Mouse (Mus musculus) limb, embryonic 11.5 days (tissue): Measurements from ENCODE around the gene Gdap1l1. TPM values are rescaled to one million over a fixed set of nuclear protein-coding genes. Genes with fewer than 3 reads are reported as not detected.
"Not testable (repeated sequence)": the region's sequence is repeated elsewhere in the genome, so short reads cannot be mapped to it uniquely, and the experiment has no call there.

Source experiments
- ATAC-seq: fragments of 200-750 bp; cut with Nextera tagmentation; 2 replicates; pipeline ENCODE4 v1.8.0; 2017; ENCODE audit warnings: low read depth; ENCODE audit not compliant: insufficient number of reproducible peaks, low FRiP score, low TSS enrichment
- DNase-seq: peaks from one replicate; pipeline ENCODE4 v3.0.0-alpha.2; 2015; ENCODE audit warnings: low spot score
- H3K27ac ChIP-seq: fragments of 300-500 bp; sonication (generic); replicated peaks from 2 replicates; pipeline ENCODE4 v1.5.1; 2014; ENCODE audit warnings: low read depth, mild to moderate bottlenecking, low read length
- H3K27me3 ChIP-seq: fragments of 300-500 bp; sonication (generic); 2 replicates; pipeline ENCODE4 v1.6.1; 2014; ENCODE audit warnings: mild to moderate bottlenecking, low read length, mixed read lengths; ENCODE audit not compliant: control insufficient read depth, insufficient read depth
- H3K36me3 ChIP-seq: fragments of 300-500 bp; sonication (generic); 2 replicates; pipeline ENCODE4 v1.6.1; 2014; ENCODE audit warnings: mild to moderate bottlenecking, low read length, moderate library complexity, mixed read lengths; ENCODE audit not compliant: control insufficient read depth, insufficient read depth
- H3K4me1 ChIP-seq: fragments of 300-500 bp; sonication (generic); 2 replicates; pipeline ENCODE4 v1.6.1; 2014; ENCODE audit warnings: low read length, mixed read lengths; ENCODE audit not compliant: control insufficient read depth, insufficient read depth
- H3K4me2 ChIP-seq: fragments of 300-500 bp; sonication (generic); 2 replicates; pipeline ENCODE4 v1.6.1; 2014; ENCODE audit warnings: low read depth, mild to moderate bottlenecking, moderate library complexity; ENCODE audit not compliant: severe bottlenecking
- H3K4me3 ChIP-seq: fragments of 300-500 bp; sonication (generic); 2 replicates; pipeline ENCODE4 v1.5.1; 2014; ENCODE audit warnings: low read depth, low read length
- H3K9ac ChIP-seq: fragments of 300-500 bp; sonication (generic); 2 replicates; pipeline ENCODE4 v1.6.1; 2014; ENCODE audit warnings: mild to moderate bottlenecking, low read length
- H3K9me3 ChIP-seq: fragments of 300-500 bp; sonication (generic); 2 replicates; pipeline ENCODE4 v1.6.1; 2016; ENCODE audit warnings: low read length; ENCODE audit not compliant: control insufficient read depth
- WGBS: fragments of 180-500 bp; shearing (Covaris S2); extraction: QIAGEN DNeasy Blood & Tissue Kit; methylation state at CpG from one replicate; pipeline ENCODE4 v1.1.7; 2014; 5-methylcytosine and 5-hydroxymethylcytosine counted together
- polyA plus RNA-seq: library from polyadenylated mRNA; unstranded; fragments of >200 nt; fragmentation: Nextera tagmentation; extraction: Ambion mirVana; gene quantifications from 2 replicates; pipeline ENCODE4 v1.2.1, GENCODE M21; 2014

Gdap1l1 gene
- polyA plus RNA-seq, 1 experiment from 2014 or later: 0.28 TPM

GRCm38 (mm10) chr2:163401221-163401620 lies 37.1 kb upstream of the Gdap1l1 start:
- Histone ChIP-seq H3K9ac (no peak overlapping the region), H3K27me3 (no peaks in the 10 kb centered on the region)
- 11% methylated on average over 8 of the region's 8 CpGs for WGBS

GRCm38 (mm10) chr2:163404037-163404815 lies 34.0 kb upstream of the Gdap1l1 start:
- Histone ChIP-seq H3K4me3 (no peak overlapping the region), H3K4me1 (no peaks in the 10 kb centered on the region), H3K4me2 (no peak overlapping the region), H3K27ac (no peak overlapping the region), H3K27me3 (no peaks in the 10 kb centered on the region), H3K9me3 (no peaks in the 10 kb centered on the region), H3K36me3 (peaks cover 7% of the 10 kb centered on the region; the same call in 1 of the 2 replicates), H3K9ac (no peak overlapping the region)
- 83% methylated on average over 8 of the region's 8 CpGs for WGBS
- no peak for ATAC-seq
- DNase-seq: no peak

More at GRCm38 (mm10) chr2:163401221-163401620, 37.1 kb upstream of the Gdap1l1 start:
- no peak for ATAC-seq
- peak; percentile 91 for DNase-seq
- peaks cover 11% of the 10 kb centered on the region; the same call in 1 of the 2 replicates for H3K4me1 ChIP-seq
- H3K4me2 ChIP-seq: no peak overlapping the region
- no peaks in the 10 kb centered on the region; the same call in 1 of the 2 replicates for H3K36me3 ChIP-seq
- no peak overlapping the region for H3K27ac ChIP-seq
- no peaks in the 10 kb centered on the region for H3K9me3 ChIP-seq
- no peak overlapping the region for H3K4me3 ChIP-seq

GRCm38 (mm10) chr2:163410211-163410610 lies 28.1 kb upstream of the Gdap1l1 start:
- Histone ChIP-seq H3K9ac (no peak overlapping the region), H3K9me3 (no peaks in the 10 kb centered on the region), H3K27me3 (no peaks in the 10 kb centered on the region), H3K4me3 (no peak overlapping the region), H3K27ac (no peak overlapping the region), H3K4me1 (no peaks in the 10 kb centered on the region), H3K4me2 (no peak overlapping the region), H3K36me3 (peaks cover 9% of the 10 kb centered on the region; the same call in 1 of the 2 replicates)
- no peak for DNase-seq
- ATAC-seq: no peak
- WGBS: 90% methylated on average over 3 of the region's 3 CpGs

DNA sequence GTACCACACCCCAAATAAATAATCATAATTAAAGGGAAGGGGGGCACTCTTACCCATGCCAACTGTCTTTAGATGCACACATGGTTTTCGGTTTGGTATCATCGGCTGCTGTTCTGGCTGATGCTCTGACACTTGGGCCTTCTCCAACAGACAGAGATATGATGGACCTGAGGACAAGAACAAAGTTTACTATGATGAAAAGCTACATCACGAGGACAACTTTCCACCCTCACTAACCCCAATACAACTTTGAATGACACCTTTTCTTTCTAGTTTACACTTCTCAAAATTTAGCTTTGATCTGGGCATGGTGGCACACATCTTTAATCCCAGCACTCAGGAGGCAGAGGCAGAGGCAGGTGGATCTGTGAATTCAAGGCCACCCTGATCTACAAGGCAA lies 26.9 kb upstream of the Gdap1l1 start:
- not testable (repeated sequence) for H3K4me1 ChIP-seq, H3K27ac ChIP-seq, H3K4me2 ChIP-seq, H3K9me3 ChIP-seq, DNase-seq, H3K4me3 ChIP-seq, H3K36me3 ChIP-seq, H3K9ac ChIP-seq, ATAC-seq, H3K27me3 ChIP-seq
- 91% methylated on average over 3 of the region's 3 CpGs for WGBS

GRCm38 (mm10) chr2:163411840-163412239 lies 26.4 kb upstream of the Gdap1l1 start:
- H3K36me3 ChIP-seq: peaks cover 9% of the 10 kb centered on the region; the same call in 1 of the 2 replicates
- no peak for ATAC-seq

DNA sequence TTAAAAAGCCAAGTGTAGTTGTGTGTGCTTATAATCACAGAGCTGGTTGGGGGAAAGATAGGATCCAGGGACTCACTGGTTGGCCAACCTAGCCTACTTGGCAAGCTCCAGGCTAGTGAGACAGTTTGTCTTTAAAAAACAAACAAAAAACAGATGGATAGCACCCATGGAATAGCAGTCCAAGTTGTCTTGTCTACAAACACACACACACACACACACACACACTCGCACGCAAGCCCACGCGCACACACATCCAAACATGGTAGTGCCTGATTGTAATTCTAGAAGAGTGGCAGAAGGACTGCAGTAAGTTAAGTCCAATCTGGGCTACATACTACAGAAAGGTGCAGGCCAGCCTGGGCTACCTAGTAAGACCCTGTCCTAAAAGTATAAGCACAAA lies 25.9 kb upstream of the Gdap1l1 start:
- no peaks in the 10 kb centered on the region for H3K4me1 ChIP-seq
- 97% methylated on average over 4 of the region's 4 CpGs for WGBS
- H3K27ac ChIP-seq: no peak overlapping the region
- DNase-seq (no peak), ATAC-seq (no peak)
- no peak overlapping the region for H3K4me2 ChIP-seq
- no peak overlapping the region for H3K4me3 ChIP-seq
- H3K36me3 ChIP-seq: peaks cover 4% of the 10 kb centered on the region; the same call in 1 of the 2 replicates
- H3K27me3 ChIP-seq: no peaks in the 10 kb centered on the region
- H3K9ac ChIP-seq: no peak overlapping the region
- H3K9me3 ChIP-seq: no peaks in the 10 kb centered on the region

More at GRCm38 (mm10) chr2:163411840-163412239, 26.4 kb upstream of the Gdap1l1 start:
- Histone ChIP-seq H3K4me2 (no peak overlapping the region), H3K4me3 (no peak overlapping the region), H3K4me1 (no peaks in the 10 kb centered on the region), H3K9ac (no peak overlapping the region), H3K9me3 (no peaks in the 10 kb centered on the region), H3K27ac (no peak overlapping the region), H3K27me3 (no peaks in the 10 kb centered on the region)
- 88% methylated on average over 4 of the region's 4 CpGs for WGBS
- DNase-seq: no peak

GRCm38 (mm10) chr2:163412846-163413590 lies 25.3 kb upstream of the Gdap1l1 start:
- WGBS: 94% methylated on average over 9 of the region's 9 CpGs
- peaks cover 4% of the 10 kb centered on the region; the same call in 1 of the 2 replicates for H3K36me3 ChIP-seq
- no peaks in the 10 kb centered on the region for H3K27me3 ChIP-seq

GRCm38 (mm10) chr2:163417026-163417425 lies 21.2 kb upstream of the Gdap1l1 start:
- Histone ChIP-seq H3K36me3 (no peaks in the 10 kb centered on the region; the same call in 1 of the 2 replicates), H3K9ac (no peak overlapping the region), H3K4me3 (no peak overlapping the region), H3K4me2 (no peak overlapping the region), H3K27me3 (no peaks in the 10 kb centered on the region), H3K27ac (no peak overlapping the region), H3K9me3 (no peaks in the 10 kb centered on the region), H3K4me1 (peaks cover 6% of the 10 kb centered on the region)
- ATAC-seq (no peak), DNase-seq (no peak)
- 95% methylated on average over 6 of the region's 6 CpGs for WGBS

More at GRCm38 (mm10) chr2:163412846-163413590, 25.3 kb upstream of the Gdap1l1 start:
- ATAC-seq (no peak), DNase-seq (no peak)
- Histone ChIP-seq H3K27ac (no peak overlapping the region), H3K9ac (no peak overlapping the region), H3K4me3 (no peak overlapping the region), H3K9me3 (no peaks in the 10 kb centered on the region), H3K4me1 (peaks cover 4% of the 10 kb centered on the region), H3K4me2 (no peak overlapping the region)
